Mouse (Mus musculus): ENCODE measurements around the gene Plekha5. TPM values are rescaled to one million over a fixed set of nuclear protein-coding genes. Genes with fewer than 3 reads are reported as not detected.

Plekha5 gene
- total RNA-seq (2021), result 1 to 10 TPM; 9.1 to 9.8 TPM
- long read RNA-seq, experiment 1, partial matches to known transcripts, result 1 of 3 reads
- long read RNA-seq, experiment 1, other reads (novel, unspliced or antisense), result 2 of 3 reads
- long read RNA-seq, experiment 2, partial matches to known transcripts, result 1 of 5 reads
- long read RNA-seq, experiment 2, other reads (novel, unspliced or antisense), result 4 of 5 reads

DNA sequence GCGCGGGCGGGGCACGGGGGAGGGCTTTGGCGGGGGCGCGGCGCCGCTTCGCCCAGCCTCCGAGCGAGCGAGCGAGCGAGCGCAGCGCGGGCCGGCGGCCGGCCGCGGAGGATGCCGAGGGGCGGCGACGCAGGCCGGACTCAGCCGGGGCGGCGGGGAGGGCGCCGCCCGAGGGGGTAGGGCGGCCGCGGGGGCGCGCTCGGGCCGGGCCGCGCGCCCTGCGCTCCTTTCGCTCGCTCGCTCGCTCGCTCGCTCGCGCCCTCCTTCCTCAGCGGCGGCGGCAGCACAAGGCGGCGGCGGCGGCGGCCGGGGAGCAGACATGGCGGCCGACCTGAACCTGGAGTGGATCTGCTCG, at the start of gene Plekha5:
TSS of gene Plekha5 (plus strand) at position 209 of the 355 bp plus-strand sequence.
- peak; percentile 72 for DNase-seq

GRCm38 (mm10) chr6:140375671-140376070, 48.2 kb upstream of the Plekha5 start:
- no peak for DNase-seq

DNA sequence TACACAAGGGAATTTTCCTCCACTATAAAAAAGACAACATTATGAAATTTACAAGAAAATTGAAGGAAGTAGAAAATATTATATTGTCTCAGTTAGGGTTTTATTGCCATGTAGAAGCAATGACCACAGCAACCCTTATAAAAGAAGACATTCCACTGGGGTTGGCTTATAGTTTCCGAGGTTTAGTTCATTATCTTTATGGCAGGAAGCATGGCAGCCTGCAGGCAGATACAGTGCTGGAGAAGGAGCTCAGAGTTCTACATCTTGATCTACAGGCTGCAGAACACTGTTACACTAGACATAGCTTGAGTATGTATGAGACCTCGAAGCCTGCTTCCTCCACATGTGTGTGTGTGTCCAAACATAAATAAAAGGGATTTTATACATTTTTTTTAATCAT, 43.3 kb upstream of the Plekha5 start:
- no peak for DNase-seq

DNA sequence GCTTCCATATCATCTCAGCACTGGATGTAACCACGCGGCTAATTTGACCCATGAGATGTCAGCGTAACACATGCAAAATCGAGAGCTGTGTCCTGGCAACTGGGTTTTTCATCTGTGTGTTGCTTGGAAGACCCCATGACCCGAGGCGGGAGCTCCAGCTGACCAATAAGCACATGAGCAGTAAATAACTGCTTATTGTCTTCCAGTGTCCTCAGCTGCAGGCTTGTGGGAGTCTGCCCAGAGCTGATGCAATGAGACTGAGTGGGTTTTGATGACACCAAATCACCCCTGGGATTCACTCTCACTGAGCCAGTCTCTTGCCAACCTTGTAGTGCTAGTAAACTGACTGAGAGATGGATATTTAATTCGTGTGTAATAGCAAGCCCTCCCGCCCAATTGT, 42.7 kb upstream of the Plekha5 start:
- DNase-seq, result peak; percentile 28

GRCm38 (mm10) chr6:140383580-140384400, 40.1 kb upstream of the Plekha5 start:
- no peak for DNase-seq

DNA sequence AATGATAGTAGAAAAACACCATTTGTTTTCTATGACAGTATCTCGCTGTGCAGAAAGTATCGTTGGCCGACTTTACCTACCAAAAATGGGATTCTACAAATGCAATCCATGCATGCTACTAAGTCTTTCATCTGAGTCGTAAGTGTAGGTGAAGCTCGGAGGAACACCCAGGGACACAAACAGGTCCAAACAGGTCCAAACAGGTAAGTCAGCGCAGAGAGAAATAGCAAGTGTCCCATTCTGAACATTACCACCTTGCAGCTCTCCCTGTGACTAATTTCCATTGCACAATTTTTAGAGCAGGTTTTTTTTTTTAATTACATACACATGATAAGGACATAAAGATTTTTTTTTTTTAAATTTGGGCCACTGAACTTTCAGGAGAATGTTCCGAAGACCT, 27.2 kb upstream of the Plekha5 start:
- DNase-seq, result no peak

DNA sequence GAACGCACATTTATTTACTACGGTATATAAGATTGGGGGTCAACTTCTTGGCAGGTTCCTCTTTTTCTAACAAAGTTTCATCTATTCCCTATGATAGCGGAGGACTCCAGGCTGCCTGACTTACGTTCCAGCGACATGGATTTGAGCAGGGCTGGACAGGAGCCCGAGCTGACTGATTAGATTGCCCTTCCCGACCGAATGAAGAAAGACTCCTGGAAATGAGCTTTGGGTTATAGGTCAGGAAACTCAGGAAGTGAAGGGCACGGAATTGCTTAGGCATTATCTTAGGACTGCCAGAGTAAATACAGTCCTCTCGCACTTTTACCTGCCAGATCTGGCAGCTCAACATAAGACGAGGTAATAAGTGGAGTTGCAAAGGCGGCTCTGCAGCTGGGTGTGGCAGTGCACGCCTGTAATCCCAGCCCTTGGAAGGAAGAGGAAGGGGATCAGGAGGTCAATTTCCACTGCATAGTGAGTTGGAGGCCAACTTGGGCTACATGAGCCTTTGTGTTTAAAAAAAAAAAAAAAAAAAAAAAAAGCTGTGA, 21.0 kb upstream of the Plekha5 start:
- DNase-seq, result no peak

DNA sequence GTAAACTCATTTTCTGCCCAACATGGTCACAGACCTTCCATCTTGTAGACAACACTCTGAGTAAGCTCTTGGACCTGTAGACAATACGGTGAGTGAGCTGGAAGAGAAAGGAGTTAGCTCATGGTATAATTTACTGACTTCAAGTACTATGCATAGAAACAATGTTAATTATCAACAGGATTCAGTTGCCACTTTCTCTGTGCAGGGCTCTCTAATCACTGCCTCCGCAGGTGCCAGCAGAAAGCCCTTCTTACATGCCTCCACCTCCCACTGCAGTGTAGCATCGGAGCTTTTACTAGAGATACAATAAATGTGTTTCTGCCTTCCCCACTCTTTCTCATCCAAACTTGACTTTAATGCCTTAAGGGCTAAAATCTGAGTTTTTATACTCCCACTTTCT, 11.9 kb upstream of the Plekha5 start:
- no peak for DNase-seq

DNA sequence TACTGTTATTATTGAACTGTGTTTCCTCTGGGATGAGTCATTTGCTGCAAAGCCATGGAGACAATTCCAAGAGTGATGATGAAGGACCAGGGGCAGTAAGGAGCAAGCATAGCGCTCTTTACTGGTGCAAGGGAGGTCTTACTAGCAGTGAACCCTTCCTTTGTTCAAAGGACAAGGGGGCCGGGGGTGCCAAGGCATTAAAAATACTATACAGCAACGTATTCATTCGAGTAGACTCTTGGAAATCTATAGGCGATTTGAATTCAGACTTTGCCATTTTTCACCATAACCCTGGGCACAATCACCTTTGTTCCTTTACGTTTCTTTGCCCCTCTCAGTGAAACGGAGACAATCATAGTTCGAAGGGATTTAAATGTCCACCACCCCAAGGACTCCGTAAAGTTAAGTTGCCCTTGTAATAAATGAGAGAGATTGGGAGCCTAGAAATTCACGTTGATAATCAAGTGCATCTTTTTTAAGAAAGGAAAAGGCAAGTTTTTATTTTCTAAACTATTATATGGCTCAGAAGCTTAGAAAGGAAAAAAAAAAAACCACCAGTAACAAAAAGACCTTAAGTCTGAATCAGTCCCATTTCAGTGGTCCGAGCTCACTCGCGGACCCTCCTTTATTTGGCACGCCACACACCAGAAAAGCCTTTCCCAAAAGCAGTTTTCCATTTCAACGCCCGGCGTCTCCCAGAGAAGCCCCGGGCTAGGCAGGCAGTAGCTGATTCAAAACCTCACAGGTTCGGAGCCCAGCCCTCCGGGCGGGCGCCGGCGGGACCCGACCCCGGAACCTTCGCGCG, 611 bp upstream of the Plekha5 start:
- DNase-seq, result no peak

DNA sequence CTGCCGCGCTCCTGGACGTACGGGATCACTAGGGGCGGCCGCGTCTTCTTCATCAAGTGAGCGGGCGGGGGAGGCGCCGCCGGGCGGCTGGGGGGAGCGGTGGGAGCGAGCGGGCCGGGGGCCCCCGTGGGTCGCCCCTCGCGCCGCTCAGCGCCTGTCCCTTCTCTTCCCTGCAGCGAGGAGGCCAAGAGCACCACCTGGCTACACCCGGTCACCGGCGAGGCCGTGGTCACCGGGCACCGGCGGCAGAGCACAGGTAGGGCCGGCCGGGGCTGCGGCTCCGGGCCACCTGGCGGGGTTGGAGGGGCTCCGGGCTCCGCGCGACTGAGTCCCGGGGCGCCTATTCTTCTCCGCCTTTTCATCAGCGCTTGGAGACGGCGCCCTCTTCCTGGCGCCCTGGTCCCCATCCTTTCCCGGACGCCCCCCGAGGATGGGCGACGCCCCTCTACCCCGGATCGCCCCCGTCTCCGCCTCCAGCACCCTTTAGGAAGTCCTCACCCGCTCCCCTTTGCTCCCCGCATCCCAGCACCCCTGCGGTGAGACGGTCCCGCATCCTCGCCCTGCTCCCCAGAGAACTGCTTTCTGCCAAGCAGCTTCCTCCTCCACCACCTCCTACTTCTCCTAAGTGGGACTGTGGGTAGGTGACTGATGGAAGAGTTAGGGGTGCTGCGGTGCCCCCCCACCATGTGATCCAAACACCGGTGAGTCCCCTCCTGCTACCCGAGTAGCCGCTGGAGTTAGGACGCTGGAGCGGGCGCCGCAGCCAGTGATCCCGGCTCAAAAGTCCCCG, 542 bp downstream of the Plekha5 start:
- DNase-seq, result peak; percentile 23

- no peak for DNase-seq
Measured at GRCm38 (mm10) chr6:140424991-140425361, 1.1 kb downstream of the Plekha5 start.

GRCm38 (mm10) chr6:140429236-140429635, 5.4 kb downstream of the Plekha5 start:
- no peak for DNase-seq

DNA sequence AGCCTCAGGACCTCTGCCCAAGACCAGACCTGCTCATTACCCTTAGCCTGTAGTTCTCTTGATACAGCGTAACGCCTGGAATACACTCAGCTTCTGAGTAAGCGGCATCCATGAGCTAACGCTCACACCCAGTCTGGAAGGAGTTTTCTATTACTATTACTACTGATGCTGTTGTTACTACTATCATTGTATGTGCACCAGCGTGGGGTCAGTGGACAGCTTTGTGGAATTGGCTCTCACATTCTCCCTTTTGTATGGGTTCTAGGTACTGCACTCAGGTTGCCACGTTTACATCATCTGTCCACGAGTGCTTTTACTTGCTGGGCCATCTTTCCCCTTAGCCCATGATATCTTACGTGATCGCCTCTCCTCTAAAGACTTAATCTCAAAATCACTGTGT, 8.5 kb downstream of the Plekha5 start:
- no peak for DNase-seq

- DNase-seq, result no peak
Measured at GRCm38 (mm10) chr6:140443374-140443773, 19.5 kb downstream of the Plekha5 start.

DNA sequence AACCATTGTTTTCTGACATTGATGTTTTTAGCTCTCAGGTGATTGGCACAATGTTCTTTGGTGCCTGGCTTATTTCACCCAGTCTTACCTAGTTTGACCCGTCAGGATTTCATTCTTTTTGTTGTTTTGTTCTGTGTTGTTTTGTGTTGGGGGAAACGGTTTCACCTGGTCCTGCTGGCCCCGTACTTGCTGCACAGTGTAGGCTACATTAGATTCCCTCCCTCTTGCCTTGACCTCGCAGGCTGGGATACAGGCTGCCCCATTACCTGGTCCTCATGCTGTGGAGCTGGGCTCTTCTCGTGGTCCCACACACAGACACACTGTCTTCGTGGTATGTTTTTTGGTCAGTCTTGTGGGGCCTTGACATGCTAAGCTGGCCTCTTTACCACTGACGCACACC, 20.3 kb downstream of the Plekha5 start:
- no peak for DNase-seq

DNA sequence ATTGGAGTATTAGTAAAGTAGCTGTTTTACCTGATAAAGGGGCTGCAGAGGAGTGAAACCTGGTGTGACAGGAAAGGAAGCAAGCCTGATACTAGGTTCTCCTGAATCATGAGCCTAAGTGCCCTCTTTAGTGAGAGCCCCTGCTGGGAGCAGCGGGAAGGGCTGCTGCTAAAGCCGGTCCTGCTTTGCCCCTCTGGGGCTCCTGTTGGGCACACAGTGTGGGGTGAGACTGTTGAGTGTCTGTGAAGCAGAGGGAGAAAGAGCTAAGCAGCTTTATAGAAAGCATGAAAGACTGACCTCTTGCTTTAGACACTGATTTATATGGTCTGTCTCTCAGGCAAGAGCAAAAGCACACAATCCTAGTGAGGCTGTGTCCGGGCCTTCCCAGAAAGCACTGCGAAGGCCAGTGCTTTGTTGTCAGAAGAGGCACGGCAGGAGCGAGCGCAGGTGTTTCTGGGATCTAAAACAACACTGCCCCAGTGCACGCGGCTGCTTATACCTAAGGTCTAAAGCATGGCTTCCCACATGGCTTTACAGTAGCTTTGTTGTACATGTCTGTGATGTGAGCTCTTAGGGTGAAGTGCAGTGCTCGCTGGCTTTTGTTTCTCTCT, 21.1 kb downstream of the Plekha5 start:
- no peak for DNase-seq

DNA sequence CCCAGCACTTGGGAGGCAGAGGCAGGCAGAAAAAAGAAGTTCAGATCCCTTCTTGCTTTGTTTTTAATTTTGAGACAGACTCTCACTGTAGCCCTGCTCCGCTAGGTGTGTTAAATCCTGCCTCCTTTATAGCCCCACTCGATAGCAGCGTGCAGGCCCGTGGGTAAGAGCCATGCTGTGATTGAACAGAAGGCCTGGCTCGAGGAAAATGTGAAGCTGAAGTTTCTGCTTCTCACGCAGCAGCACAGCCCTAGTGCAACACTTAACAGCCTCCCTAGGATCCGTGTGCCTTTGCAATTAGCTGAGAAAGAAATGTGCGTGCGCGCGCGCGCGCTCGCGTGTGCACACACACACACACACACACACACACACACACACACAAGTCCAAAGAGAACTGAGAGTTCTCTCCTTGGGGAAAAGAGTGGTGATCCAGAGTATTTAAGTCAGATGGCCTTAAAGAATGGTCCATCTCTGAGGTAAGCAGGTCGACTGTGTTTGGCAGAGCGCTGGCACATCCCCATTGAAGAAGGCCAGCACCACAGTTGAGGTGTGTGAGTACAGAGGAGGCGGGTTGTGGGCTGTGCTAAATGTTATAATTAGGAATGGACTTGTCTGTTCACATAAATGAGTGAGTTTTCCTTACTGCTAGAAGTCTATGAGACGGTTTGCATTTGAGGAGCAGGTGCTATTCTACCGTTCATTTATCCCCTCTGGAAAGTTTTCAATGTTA, 24.3 kb downstream of the Plekha5 start:
- no peak for DNase-seq

- no peak for DNase-seq
Measured at GRCm38 (mm10) chr6:140450693-140451092, 26.8 kb downstream of the Plekha5 start.

DNA sequence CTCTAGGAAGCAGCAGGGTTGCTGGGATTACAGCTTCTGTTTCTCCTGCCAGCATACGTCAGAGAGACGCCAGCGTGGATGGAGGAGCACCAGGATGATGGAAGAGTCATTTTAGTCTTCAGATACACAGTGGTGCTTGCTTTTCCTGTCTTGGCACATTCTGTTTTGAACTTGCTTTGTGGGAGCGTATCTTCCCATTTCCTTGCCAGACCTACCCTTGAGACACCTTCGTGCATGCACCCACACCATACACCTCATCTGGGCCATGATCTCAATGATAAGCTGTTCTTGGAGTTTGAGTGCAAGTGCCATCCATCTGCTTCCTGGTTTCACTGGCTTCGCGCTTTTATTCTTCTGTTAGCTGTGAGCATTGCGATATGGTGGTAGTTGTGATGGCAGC, 28.9 kb downstream of the Plekha5 start:
- no peak for DNase-seq

DNA sequence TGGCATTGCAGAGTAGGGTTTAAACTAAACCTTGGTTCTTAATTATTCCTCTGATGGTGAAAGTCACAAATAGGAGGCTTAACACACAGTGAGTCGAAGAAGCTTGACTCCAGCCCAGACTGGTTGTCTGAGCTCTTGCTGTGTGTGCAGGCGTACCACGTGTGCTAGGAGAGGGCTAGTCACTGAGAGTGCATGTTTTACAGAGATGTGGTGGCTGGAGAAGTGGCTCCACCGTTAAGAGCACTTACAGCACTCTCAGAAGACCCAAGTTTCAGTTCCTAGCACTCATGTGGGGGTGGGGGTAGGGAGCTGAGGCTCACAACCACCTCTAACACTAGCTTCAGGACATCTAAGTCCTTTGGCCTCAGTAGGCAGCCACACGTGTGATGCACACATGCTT, 29.6 kb downstream of the Plekha5 start:
- no peak for DNase-seq

- no peak for DNase-seq
Measured at GRCm38 (mm10) chr6:140454388-140454787, 30.5 kb downstream of the Plekha5 start.
